Mouse (Mus musculus): Measurements from ENCODE around the gene Tnc. TPM values are rescaled to one million over a fixed set of nuclear protein-coding genes. Genes with fewer than 3 reads are reported as not detected.

Gene Tnc
- polyA plus RNA-seq, 1 experiment from 2014 or later = 41.1 TPM

- no peak overlapping the region for H3K27ac ChIP-seq
- no peaks in the 10 kb centered on the region for H3K36me3 ChIP-seq
- H3K4me3 ChIP-seq = no peak overlapping the region
- no peaks in the 10 kb centered on the region for H3K4me1 ChIP-seq
- ATAC-seq (ENCODE audit: borderline replicate concordance, extremely low read depth, low FRiP score, low TSS enrichment) = no peak
- H3K27me3 ChIP-seq = no peaks in the 10 kb centered on the region
- H3K4me2 ChIP-seq = no peak overlapping the region
- H3K9ac ChIP-seq = no peak overlapping the region
- 81% methylated on average over 10 of the region's 10 CpGs for WGBS
- H3K9me3 ChIP-seq = no peaks in the 10 kb centered on the region
These were observed 25.8 kb downstream of the Tnc start for GRCm38 (mm10) chr4:64020930-64021589.

GRCm38 (mm10) chr4:64020151-64020550, 26.7 kb downstream of the Tnc start:
- no peak overlapping the region for H3K4me3 ChIP-seq
- H3K27ac ChIP-seq = no peak overlapping the region
- no peaks in the 10 kb centered on the region for H3K27me3 ChIP-seq
- no peaks in the 10 kb centered on the region for H3K36me3 ChIP-seq
- no peak overlapping the region for H3K9ac ChIP-seq
- no peaks in the 10 kb centered on the region for H3K4me1 ChIP-seq
- no peak for ATAC-seq (ENCODE audit: borderline replicate concordance, extremely low read depth, low FRiP score, low TSS enrichment)
- H3K9me3 ChIP-seq = no peaks in the 10 kb centered on the region
- 85% methylated on average over 8 of the region's 8 CpGs for WGBS
- no peak overlapping the region for H3K4me2 ChIP-seq

GRCm38 (mm10) chr4:64011308-64011707, 35.5 kb downstream of the Tnc start:
- no peaks in the 10 kb centered on the region for H3K27me3 ChIP-seq
- no peak overlapping the region for H3K9ac ChIP-seq
- H3K27ac ChIP-seq = no peak overlapping the region
- no peaks in the 10 kb centered on the region; the same call in 1 of the 2 replicates for H3K36me3 ChIP-seq
- no peak overlapping the region for H3K4me3 ChIP-seq
- H3K4me1 ChIP-seq = no peaks in the 10 kb centered on the region
- 24% methylated on average over 2 of the region's 2 CpGs for WGBS
- no peaks in the 10 kb centered on the region for H3K9me3 ChIP-seq
- no peak for ATAC-seq (ENCODE audit: borderline replicate concordance, extremely low read depth, low FRiP score, low TSS enrichment)
- no peak overlapping the region for H3K4me2 ChIP-seq

- Histone ChIP-seq H3K4me2 (no peak overlapping the region), H3K27me3 (no peaks in the 10 kb centered on the region), H3K9ac (no peak overlapping the region), H3K27ac (no peak overlapping the region), H3K36me3 (no peaks in the 10 kb centered on the region; the same call in 1 of the 2 replicates), H3K9me3 (no peaks in the 10 kb centered on the region), H3K4me3 (no peak overlapping the region), H3K4me1 (no peaks in the 10 kb centered on the region)
- ATAC-seq (ENCODE audit: borderline replicate concordance, extremely low read depth, low FRiP score, low TSS enrichment) = no peak
- WGBS = 95% methylated on average over 1 of the region's 1 CpGs
These were observed 36.9 kb downstream of the Tnc start for GRCm38 (mm10) chr4:64009936-64010335.

- Histone ChIP-seq H3K9me3 (no peaks in the 10 kb centered on the region), H3K27ac (no peak overlapping the region), H3K36me3 (no peaks in the 10 kb centered on the region; the same call in 1 of the 2 replicates), H3K4me1 (peaks cover 15% of the 10 kb centered on the region), H3K4me2 (no peak overlapping the region), H3K4me3 (no peak overlapping the region), H3K27me3 (no peaks in the 10 kb centered on the region), H3K9ac (no peak overlapping the region)
- ATAC-seq (ENCODE audit: borderline replicate concordance, extremely low read depth, low FRiP score, low TSS enrichment) = no peak
- WGBS = 84% methylated on average over 4 of the region's 4 CpGs
These were observed 41.6 kb downstream of the Tnc start for GRCm38 (mm10) chr4:64005198-64005597.

- 21% methylated on average over 3 of the region's 3 CpGs for WGBS
- Histone ChIP-seq H3K9me3 (no peaks in the 10 kb centered on the region), H3K36me3 (no peaks in the 10 kb centered on the region; the same call in 1 of the 2 replicates), H3K4me1 (peaks cover 20% of the 10 kb centered on the region), H3K4me3 (no peak overlapping the region), H3K27ac (no peak overlapping the region), H3K27me3 (no peaks in the 10 kb centered on the region), H3K4me2 (no peak overlapping the region), H3K9ac (no peak overlapping the region)
- peak; percentile 40; the same call in 1 of the 2 replicates for ATAC-seq (ENCODE audit: borderline replicate concordance, extremely low read depth, low FRiP score, low TSS enrichment)
These were observed 43.1 kb downstream of the Tnc start for GRCm38 (mm10) chr4:64003677-64004076.

- Histone ChIP-seq H3K27ac (no peak overlapping the region), H3K9ac (no peak overlapping the region), H3K4me3 (no peak overlapping the region), H3K4me1 (peaks cover 20% of the 10 kb centered on the region), H3K36me3 (no peaks in the 10 kb centered on the region; the same call in 1 of the 2 replicates), H3K4me2 (no peak overlapping the region), H3K27me3 (no peaks in the 10 kb centered on the region), H3K9me3 (no peaks in the 10 kb centered on the region)
- no peak for ATAC-seq (ENCODE audit: borderline replicate concordance, extremely low read depth, low FRiP score, low TSS enrichment)
- 74% methylated on average over 2 of the region's 2 CpGs for WGBS
These were observed 44.6 kb downstream of the Tnc start for GRCm38 (mm10) chr4:64002168-64002567.

- Histone ChIP-seq H3K9me3 (no peaks in the 10 kb centered on the region), H3K27ac (no peak overlapping the region; the same call in 1 of the 2 replicates), H3K9ac (no peak overlapping the region), H3K27me3 (no peaks in the 10 kb centered on the region), H3K4me3 (no peak overlapping the region), H3K36me3 (no peaks in the 10 kb centered on the region), H3K4me1 (peaks cover 20% of the 10 kb centered on the region), H3K4me2 (no peak overlapping the region)
- WGBS = 37% methylated on average over 3 of the region's 3 CpGs
- no peak for ATAC-seq (ENCODE audit: borderline replicate concordance, extremely low read depth, low FRiP score, low TSS enrichment)
These were observed 46.0 kb downstream of the Tnc start for GRCm38 (mm10) chr4:64000788-64001187.

- ATAC-seq (ENCODE audit: borderline replicate concordance, extremely low read depth, low FRiP score, low TSS enrichment) = peak; percentile 67; the same call in 1 of the 2 replicates
- H3K4me3 ChIP-seq = no peak overlapping the region
- whole genome bisulfite sequencing = 30% methylated on average over 4 of the region's 4 CpGs
These were observed 46.5 kb downstream of the Tnc start for GRCm38 (mm10) chr4:64000293-64000692.

GRCm38 (mm10) chr4:63993462-63994113, 53.2 kb downstream of the Tnc start:
- Histone ChIP-seq H3K4me1 (peaks cover 7% of the 10 kb centered on the region; the same call in 1 of the 2 replicates), H3K27me3 (no peaks in the 10 kb centered on the region), H3K9me3 (no peaks in the 10 kb centered on the region), H3K4me2 (no peak overlapping the region), H3K27ac (no peak overlapping the region), H3K36me3 (no peaks in the 10 kb centered on the region), H3K9ac (no peak overlapping the region), H3K4me3 (no peak overlapping the region)
- ATAC-seq (ENCODE audit: borderline replicate concordance, extremely low read depth, low FRiP score, low TSS enrichment) = peak; percentile 42; the same call in 1 of the 2 replicates
- WGBS = 21% methylated on average over 2 of the region's 2 CpGs

More at GRCm38 (mm10) chr4:64000293-64000692, 46.5 kb downstream of the Tnc start:
- Histone ChIP-seq H3K27ac (no peak overlapping the region; the same call in 1 of the 2 replicates), H3K9me3 (no peaks in the 10 kb centered on the region), H3K4me2 (no peak overlapping the region), H3K9ac (no peak overlapping the region), H3K4me1 (peaks cover 20% of the 10 kb centered on the region), H3K27me3 (no peaks in the 10 kb centered on the region), H3K36me3 (no peaks in the 10 kb centered on the region)

GRCm38 (mm10) chr4:63990216-63990615, 56.6 kb downstream of the Tnc start:
- WGBS = 67% methylated on average over 1 of the region's 1 CpGs
- Histone ChIP-seq H3K27ac (no peak overlapping the region), H3K4me1 (peaks cover 16% of the 10 kb centered on the region), H3K27me3 (no peaks in the 10 kb centered on the region), H3K9ac (no peak overlapping the region), H3K9me3 (no peaks in the 10 kb centered on the region), H3K4me2 (no peak overlapping the region), H3K36me3 (no peaks in the 10 kb centered on the region), H3K4me3 (no peak overlapping the region)
- ATAC-seq (ENCODE audit: borderline replicate concordance, extremely low read depth, low FRiP score, low TSS enrichment) = no peak

GRCm38 (mm10) chr4:63988090-63988489, 58.7 kb downstream of the Tnc start:
- Histone ChIP-seq H3K9me3 (no peaks in the 10 kb centered on the region), H3K27ac (no peak overlapping the region), H3K4me3 (no peak overlapping the region), H3K4me1 (peaks cover 19% of the 10 kb centered on the region), H3K4me2 (no peak overlapping the region), H3K9ac (no peak overlapping the region), H3K27me3 (no peaks in the 10 kb centered on the region), H3K36me3 (no peaks in the 10 kb centered on the region)
- 93% methylated on average over 5 of the region's 5 CpGs for WGBS
- no peak for ATAC-seq (ENCODE audit: borderline replicate concordance, extremely low read depth, low FRiP score, low TSS enrichment)

Data from lung, embryonic 15.5 days (tissue).